Mouse (Mus musculus) adrenal gland (tissue): Measurements from ENCODE around the gene Fryl.

ENCODE experiments used
- intact Hi-C: fragments of 180-260 bp; cut with DNase I; formaldehyde crosslinking; loops from one replicate; pipeline ENCODE4 v1.15.1; 2025

Gene Fryl

GRCm38 (mm10) chr5:73198690-73199089, 57.7 kb downstream of the Fryl start:
- intact Hi-C loops, result no loop called here

- intact Hi-C loops, result no loop called here
Observed at GRCm38 (mm10) chr5:73197796-73198195, 58.6 kb downstream of the Fryl start.

- intact Hi-C loops, result loop anchor here (5.0 kb wide), 1 partner anchor 42 kb away; no protein-coding TSS in a partner anchor
Observed at GRCm38 (mm10) chr5:73194740-73195139, 61.7 kb downstream of the Fryl start.

- intact Hi-C loops, result loop anchor here (5.0 kb wide), 1 partner anchor 42 kb away; no protein-coding TSS in a partner anchor
Observed at GRCm38 (mm10) chr5:73194083-73194570, 62.3 kb downstream of the Fryl start.

- intact Hi-C loops, result loop anchor here (5.0 kb wide), 1 partner anchor 41 kb away; no protein-coding TSS in a partner anchor
Observed at GRCm38 (mm10) chr5:73193627-73194026, 62.8 kb downstream of the Fryl start.

- intact Hi-C loops, result loop anchor here (5.0 kb wide), 1 partner anchor 41 kb away; no protein-coding TSS in a partner anchor
Observed at GRCm38 (mm10) chr5:73192870-73193576, 63.4 kb downstream of the Fryl start.

GRCm38 (mm10) chr5:73191765-73192164, 64.7 kb downstream of the Fryl start:
- intact Hi-C loops, result loop anchor here (5.0 kb wide), 1 partner anchor 39 kb away; no protein-coding TSS in a partner anchor

GRCm38 (mm10) chr5:73190164-73190563, 66.3 kb downstream of the Fryl start:
- intact Hi-C loops, result loop anchor here (5.0 kb wide), 1 partner anchor 38 kb away; no protein-coding TSS in a partner anchor

GRCm38 (mm10) chr5:73189443-73190160, 66.8 kb downstream of the Fryl start:
- intact Hi-C loops, result loop anchor here (5.0 kb wide), 1 partner anchor 37 kb away; no protein-coding TSS in a partner anchor

GRCm38 (mm10) chr5:73188576-73188975, 67.8 kb downstream of the Fryl start:
- intact Hi-C loops, result no loop called here

GRCm38 (mm10) chr5:73188164-73188563, 68.3 kb downstream of the Fryl start:
- intact Hi-C loops, result no loop called here

GRCm38 (mm10) chr5:73186912-73187311, 69.5 kb downstream of the Fryl start:
- intact Hi-C loops, result no loop called here

GRCm38 (mm10) chr5:73185424-73185823, 71.0 kb downstream of the Fryl start:
- intact Hi-C loops, result no loop called here

GRCm38 (mm10) chr5:73182701-73183447, 73.5 kb downstream of the Fryl start:
- intact Hi-C loops, result no loop called here

GRCm38 (mm10) chr5:73182191-73182590, 74.2 kb downstream of the Fryl start:
- intact Hi-C loops, result no loop called here

GRCm38 (mm10) chr5:73176294-73176693, 80.1 kb downstream of the Fryl start:
- intact Hi-C loops, result no loop called here

- intact Hi-C loops, result no loop called here
Observed at GRCm38 (mm10) chr5:73175377-73176147, 80.9 kb downstream of the Fryl start.

- intact Hi-C loops, result no loop called here
Observed at GRCm38 (mm10) chr5:73171876-73172480, 84.4 kb downstream of the Fryl start.

GRCm38 (mm10) chr5:73171203-73171602, 85.2 kb downstream of the Fryl start:
- intact Hi-C loops, result no loop called here

- intact Hi-C loops, result no loop called here
Observed at GRCm38 (mm10) chr5:73168769-73169272, 87.6 kb downstream of the Fryl start.
